Mouse (Mus musculus) bone marrow, adult 2 months (tissue): ENCODE results near the gene Amd1. TPM values are rescaled to one million over a fixed set of nuclear protein-coding genes. Genes with fewer than 3 reads are reported as not detected.
A peak's percentile ranks its signal among the peaks of the same experiment; 100 is the strongest.

Experiments used
- H3K27ac ChIP-seq: fragments of 200-500 bp; 2 replicates; pipeline ENCODE4 v1.5.1; 2012; ENCODE audit warnings: low read depth, mild to moderate bottlenecking, control low read depth, inconsistent platforms, low read length; ENCODE audit not compliant: control insufficient read depth, poor library complexity, insufficient read depth
- H3K4me1 ChIP-seq: fragments of 200-500 bp; 2 replicates; pipeline ENCODE4 v1.6.1; 2011; ENCODE audit warnings: low read length; ENCODE audit not compliant: control insufficient read depth, insufficient read depth
- H3K4me3 ChIP-seq: fragments of 200-500 bp; replicated peaks from 2 replicates; pipeline ENCODE3; 2011; ENCODE audit warnings: mild to moderate bottlenecking, low read depth, low read length, control low read depth; ENCODE audit not compliant: control insufficient read depth
- CTCF ChIP-seq: fragments of 200-500 bp; IDR thresholded peaks from 2 replicates; pipeline ENCODE4 v1.5.1; 2011; ENCODE audit warnings: low read length, control low read depth; ENCODE audit not compliant: control insufficient read depth, insufficient read depth
- POLR2A ChIP-seq: fragments of 200-500 bp; IDR thresholded peaks from 2 replicates; pipeline ENCODE4 v1.6.1; 2011; ENCODE audit warnings: low read depth, mild to moderate bottlenecking, control low read depth, low read length, borderline replicate concordance; ENCODE audit not compliant: control insufficient read depth
- WGBS: fragments of 180-500 bp; shearing (Covaris S2); methylation state at CpG from one replicate; pipeline ENCODE4 v1.1.7; 2018; 5-methylcytosine and 5-hydroxymethylcytosine counted together
- polyA plus RNA-seq: library from polyadenylated mRNA; stranded (reverse); fragments of >200 nt; gene quantifications from 2 replicates; pipeline ENCODE4 v1.2.4, GENCODE M21; 2011; ENCODE audit warnings: low replicate concordance; ENCODE audit not compliant: missing spikeins, insufficient read depth, insufficient read length

The Amd1 gene
- polyA plus RNA-seq, 1 experiment = 64.3 TPM

- TF ChIP-seq POLR2A = no peak
- TF ChIP-seq CTCF = peak; percentile 13; the same call in 1 of the 2 replicates
- 86% methylated on average over 3 of the region's 3 CpGs for WGBS
- H3K4me1 ChIP-seq = no peaks in the 10 kb centered on the region
- H3K27ac ChIP-seq = no peak overlapping the region
- no peak overlapping the region for H3K4me3 ChIP-seq
Measured at GRCm38 (mm10) chr10:40264920-40265319, 37.1 kb downstream of the Amd1 start.

GRCm38 (mm10) chr10:40263691-40264090, 38.3 kb downstream of the Amd1 start:
- WGBS = 69% methylated on average over 4 of the region's 4 CpGs
- Histone ChIP-seq H3K4me1 (peaks cover 1% of the 10 kb centered on the region; the same call in 1 of the 2 replicates), H3K4me3 (no peak overlapping the region), H3K27ac (no peak overlapping the region)
- no peak for TF ChIP-seq POLR2A
- no peak for TF ChIP-seq CTCF

- WGBS = 87% methylated on average over 6 of the region's 6 CpGs
- H3K27ac ChIP-seq = no peak overlapping the region
- no peak overlapping the region for H3K4me3 ChIP-seq
- TF ChIP-seq CTCF (no peak), POLR2A (no peak)
- H3K4me1 ChIP-seq = peaks cover 1% of the 10 kb centered on the region; the same call in 1 of the 2 replicates
Measured at GRCm38 (mm10) chr10:40262200-40262599, 39.8 kb downstream of the Amd1 start.

- peaks cover 3% of the 10 kb centered on the region; the same call in 1 of the 2 replicates for H3K4me1 ChIP-seq
- H3K27ac ChIP-seq = no peak overlapping the region
- H3K4me3 ChIP-seq = no peak overlapping the region
- TF ChIP-seq CTCF (no peak), POLR2A (no peak)
- 70% methylated on average over 5 of the region's 5 CpGs for WGBS
Measured at GRCm38 (mm10) chr10:40260305-40260704, 41.7 kb downstream of the Amd1 start.

- no peak overlapping the region for H3K27ac ChIP-seq
- 51% methylated on average over 8 of the region's 8 CpGs for WGBS
- H3K4me1 ChIP-seq = peaks cover 3% of the 10 kb centered on the region; the same call in 1 of the 2 replicates
- H3K4me3 ChIP-seq = no peak overlapping the region
- TF ChIP-seq CTCF = no peak
- TF ChIP-seq POLR2A = no peak
Measured at GRCm38 (mm10) chr10:40259542-40259941, 42.4 kb downstream of the Amd1 start.

GRCm38 (mm10) chr10:40258976-40259375, 43.0 kb downstream of the Amd1 start:
- Histone ChIP-seq H3K4me3 (no peak overlapping the region), H3K4me1 (peaks cover 3% of the 10 kb centered on the region; the same call in 1 of the 2 replicates), H3K27ac (no peak overlapping the region; the same call in 1 of the 2 replicates)
- WGBS = under 1% methylated on average over 5 of the region's 5 CpGs
- TF ChIP-seq POLR2A = no peak
- no peak for TF ChIP-seq CTCF

GRCm38 (mm10) chr10:40258401-40258966, 43.5 kb downstream of the Amd1 start:
- Histone ChIP-seq H3K27ac (peak overlapping the region; percentile 72; the same call in 1 of the 2 replicates), H3K4me3 (peak overlapping the region; percentile 37), H3K4me1 (peaks cover 3% of the 10 kb centered on the region; the same call in 1 of the 2 replicates)
- WGBS = 0% methylated on average over 12 of the region's 12 CpGs
- peak; percentile 61 for TF ChIP-seq POLR2A
- 0 out of 2 replicates have a peak, but pooled peaks have one; percentile 33 for TF ChIP-seq CTCF

- Histone ChIP-seq H3K4me3 (peak within 1 kb of the TSS; percentile 76), H3K27ac (peak within 1 kb of the TSS; percentile 72), H3K4me1 (peaks cover 3% of the 10 kb centered on the region; the same call in 1 of the 2 replicates)
- TF ChIP-seq CTCF (no peak), POLR2A (peak; percentile 90)
- WGBS = 1% methylated on average over 43 of the region's 43 CpGs
Measured at GRCm38 (mm10) chr10:40257414-40258255, 44.4 kb downstream of the Amd1 start, which contains the start of gene Gtf3c6. TSS of gene Gtf3c6 (minus strand) at chr10:40258108.
